Mouse (Mus musculus) small intestine, adult 2 months (tissue): Measurements from ENCODE around the gene Grrp1.

Experiments
- CTCF ChIP-seq: fragments of 200-500 bp; IDR thresholded peaks from 2 replicates; pipeline ENCODE4 v1.5.1; 2012; ENCODE audit warnings: low read depth, mild to moderate bottlenecking, control low read depth, inconsistent platforms, low read length, moderate library complexity, mixed read lengths; ENCODE audit not compliant: insufficient replicate concordance, insufficient read length; ENCODE audit errors: extremely low read depth
- POLR2A ChIP-seq: fragments of 200-500 bp; IDR thresholded peaks from 2 replicates; pipeline ENCODE4 v1.6.1; 2012; ENCODE audit warnings: low read depth, mild to moderate bottlenecking, control low read depth, inconsistent platforms, low read length, moderate library complexity

GRCm38 (mm10) chr4:134288397-134289256, 34.7 kb upstream of the Grrp1 start:
- TF ChIP-seq CTCF (no peak), POLR2A (no peak)
